Mouse (Mus musculus) spleen, postnatal 14 days (tissue): Measurements from ENCODE around the gene Bach2.

Source experiments
- DNase-seq, 2 experiments: peaks; one replicate each; pipeline ENCODE4 v3.0.0; 2021 to 2022; ENCODE audit warnings: low spot score in 2 of 2

Gene Bach2

GRCm38 (mm10) chr4:32328561-32328960, 90.0 kb downstream of the Bach2 start:
- no peak for DNase-seq

GRCm38 (mm10) chr4:32330584-32331314, 92.1 kb downstream of the Bach2 start:
- DNase-seq, result no peak

- DNase-seq, result no peak
Measured at GRCm38 (mm10) chr4:32332028-32332427, 93.4 kb downstream of the Bach2 start.

GRCm38 (mm10) chr4:32334131-32334530, 95.5 kb downstream of the Bach2 start:
- DNase-seq, result no peak

- no peak for DNase-seq
Measured at GRCm38 (mm10) chr4:32334765-32335164, 96.2 kb downstream of the Bach2 start.

GRCm38 (mm10) chr4:32335659-32336058, 97.1 kb downstream of the Bach2 start:
- DNase-seq, result no peak

- DNase-seq, result no peak
Measured at GRCm38 (mm10) chr4:32336642-32337041, 98.0 kb downstream of the Bach2 start.

GRCm38 (mm10) chr4:32337638-32338037, 99.0 kb downstream of the Bach2 start:
- DNase-seq, result no peak

- no peak for DNase-seq
Measured at GRCm38 (mm10) chr4:32338451-32338850, 99.8 kb downstream of the Bach2 start.

- DNase-seq, result no peak
Measured at GRCm38 (mm10) chr4:32340844-32341243, 102.2 kb downstream of the Bach2 start.

- peak in 1 of 2 experiments; percentile 26 for DNase-seq
Measured at GRCm38 (mm10) chr4:32342269-32342668, 103.7 kb downstream of the Bach2 start.

- DNase-seq, result no peak
Measured at GRCm38 (mm10) chr4:32343256-32344165, 104.9 kb downstream of the Bach2 start.

GRCm38 (mm10) chr4:32344276-32344675, 105.7 kb downstream of the Bach2 start:
- DNase-seq, result no peak

GRCm38 (mm10) chr4:32347202-32347601, 108.6 kb downstream of the Bach2 start:
- no peak for DNase-seq

GRCm38 (mm10) chr4:32347711-32348110, 109.1 kb downstream of the Bach2 start:
- DNase-seq, result no peak

GRCm38 (mm10) chr4:32349361-32349760, 110.8 kb downstream of the Bach2 start:
- no peak for DNase-seq

- no peak for DNase-seq
Measured at GRCm38 (mm10) chr4:32351236-32351635, 112.6 kb downstream of the Bach2 start.

GRCm38 (mm10) chr4:32351661-32352246, 113.2 kb downstream of the Bach2 start:
- DNase-seq, result no peak

- no peak for DNase-seq
Measured at GRCm38 (mm10) chr4:32352442-32352841, 113.8 kb downstream of the Bach2 start.

- DNase-seq, result no peak
Measured at GRCm38 (mm10) chr4:32352842-32353241, 114.2 kb downstream of the Bach2 start.

- no peak for DNase-seq
Measured at GRCm38 (mm10) chr4:32355935-32356617, 117.5 kb downstream of the Bach2 start.
